Mouse (Mus musculus): ENCODE data around the gene S100a6. TPM values are rescaled to one million over a fixed set of nuclear protein-coding genes. Genes with fewer than 3 reads are reported as not detected.
A peak's percentile ranks its signal among the peaks of the same experiment; 100 is the strongest.

Gene S100a6
- polyA plus RNA-seq, 1 experiment from 2014 or later: 46.9 TPM

DNA sequence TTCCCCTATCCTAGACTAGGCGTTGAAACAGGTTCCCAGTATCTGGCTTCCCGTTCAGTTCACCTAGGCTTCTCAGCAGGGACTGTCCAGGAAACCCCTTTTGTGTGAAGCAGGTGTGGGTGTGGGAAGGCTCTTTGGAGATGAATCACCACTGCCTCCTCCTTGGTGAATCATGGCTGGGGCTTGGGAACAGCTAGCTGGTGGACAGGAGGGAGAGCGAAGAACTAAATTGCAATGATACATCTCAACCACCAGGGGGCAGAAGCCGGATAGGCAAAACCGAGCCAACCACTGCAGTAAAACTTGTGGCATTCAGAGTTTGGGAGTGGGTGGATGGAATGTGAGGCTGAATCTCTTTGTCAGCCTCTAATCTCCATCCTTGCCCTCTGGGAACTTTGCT is 27.1 kb upstream of the S100a6 start:
- Histone ChIP-seq H3K27ac (no peak overlapping the region), H3K4me3 (replicated peaks; ENCODE audit: low read length) (no peak overlapping the region), H3K36me3 (replicated peaks; ENCODE audit: control insufficient read depth, insufficient read depth) (no peaks in the 10 kb centered on the region), H3K27me3 (ENCODE audit: control insufficient read depth, insufficient read depth, low read length) (no peaks in the 10 kb centered on the region), H3K9me3 (ENCODE audit: control insufficient read depth, low read length) (no peaks in the 10 kb centered on the region), H3K4me1 (replicated peaks; ENCODE audit: control insufficient read depth, insufficient read depth, low read length) (no peaks in the 10 kb centered on the region), H3K4me2 (replicated peaks) (no peak overlapping the region), H3K9ac (no peak overlapping the region)
- DNase-seq (ENCODE audit: low spot score) (peak; percentile 75), ATAC-seq (ENCODE audit: low FRiP score) (no peak)
- 37% methylated on average over 5 of the region's 5 CpGs for WGBS

DNA sequence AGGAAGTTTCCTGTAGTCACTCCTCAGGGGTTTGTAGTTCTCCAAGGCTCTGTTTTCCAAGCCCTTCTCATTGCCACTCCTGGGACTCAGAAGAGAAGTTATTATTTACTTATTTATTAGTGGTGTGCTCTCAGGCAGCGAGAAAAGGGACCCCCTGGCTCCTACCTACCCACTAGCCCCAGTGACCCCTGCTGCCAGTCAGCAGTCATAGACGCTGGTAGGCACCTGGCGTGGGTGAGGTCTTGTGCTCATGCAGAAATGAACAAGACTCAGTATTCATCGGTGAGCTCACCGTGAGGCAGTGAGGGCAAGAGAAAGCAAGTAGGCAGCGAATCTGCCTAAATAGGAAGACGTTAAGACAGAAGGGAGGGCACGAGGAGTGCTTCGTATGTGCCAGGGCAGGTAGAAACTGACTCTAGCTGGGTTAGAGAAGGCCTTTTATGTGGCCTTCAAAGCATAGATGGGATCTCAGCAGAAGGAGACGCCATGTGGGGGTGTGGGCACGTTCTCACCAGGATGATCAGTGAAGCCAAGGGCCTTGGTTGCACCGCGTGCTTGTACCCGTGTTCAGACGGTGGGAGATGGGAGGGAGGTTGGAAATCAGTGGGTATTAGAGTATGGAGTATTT is 26.6 kb upstream of the S100a6 start:
- Histone ChIP-seq H3K36me3 (replicated peaks; ENCODE audit: control insufficient read depth, insufficient read depth) (no peaks in the 10 kb centered on the region), H3K27me3 (ENCODE audit: control insufficient read depth, insufficient read depth, low read length) (no peaks in the 10 kb centered on the region), H3K4me1 (replicated peaks; ENCODE audit: control insufficient read depth, insufficient read depth, low read length) (no peaks in the 10 kb centered on the region), H3K4me2 (replicated peaks) (no peak overlapping the region), H3K4me3 (replicated peaks; ENCODE audit: low read length) (no peak overlapping the region), H3K27ac (no peak overlapping the region), H3K9ac (no peak overlapping the region), H3K9me3 (ENCODE audit: control insufficient read depth, low read length) (no peaks in the 10 kb centered on the region)
- DNase-seq (ENCODE audit: low spot score) (no peak), ATAC-seq (ENCODE audit: low FRiP score) (no peak)
- 86% methylated on average over 15 of the region's 15 CpGs for WGBS

DNA sequence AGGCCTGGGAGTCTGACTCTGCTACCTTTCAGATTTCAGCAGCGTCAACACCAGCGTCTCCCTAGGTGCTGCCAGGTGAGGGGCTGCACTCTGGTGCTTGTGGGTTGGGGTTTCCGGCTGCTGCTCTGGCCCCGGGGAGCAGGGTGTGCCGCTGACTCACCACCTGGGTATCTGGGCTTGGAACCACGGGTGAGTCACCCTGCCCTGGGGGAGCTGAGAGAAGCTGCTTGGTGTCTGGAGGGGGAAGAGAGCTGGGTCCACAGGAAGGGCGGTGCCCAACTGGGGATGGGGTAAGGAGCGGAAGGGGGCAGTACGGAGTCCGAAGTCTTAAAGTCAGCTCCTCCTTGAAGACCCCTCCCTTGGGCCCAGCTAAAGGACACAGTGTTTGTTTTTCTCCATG is 25.8 kb upstream of the S100a6 start:
- Histone ChIP-seq H3K4me2 (replicated peaks) (no peak overlapping the region), H3K9ac (no peak overlapping the region), H3K36me3 (replicated peaks; ENCODE audit: control insufficient read depth, insufficient read depth) (no peaks in the 10 kb centered on the region), H3K4me1 (replicated peaks; ENCODE audit: control insufficient read depth, insufficient read depth, low read length) (no peaks in the 10 kb centered on the region), H3K27me3 (ENCODE audit: control insufficient read depth, insufficient read depth, low read length) (no peaks in the 10 kb centered on the region), H3K4me3 (replicated peaks; ENCODE audit: low read length) (no peak overlapping the region), H3K9me3 (ENCODE audit: control insufficient read depth, low read length) (no peaks in the 10 kb centered on the region), H3K27ac (no peak overlapping the region)
- ATAC-seq (ENCODE audit: low FRiP score) (no peak), DNase-seq (ENCODE audit: low spot score) (no peak)
- WGBS: 76% methylated on average over 10 of the region's 10 CpGs

DNA sequence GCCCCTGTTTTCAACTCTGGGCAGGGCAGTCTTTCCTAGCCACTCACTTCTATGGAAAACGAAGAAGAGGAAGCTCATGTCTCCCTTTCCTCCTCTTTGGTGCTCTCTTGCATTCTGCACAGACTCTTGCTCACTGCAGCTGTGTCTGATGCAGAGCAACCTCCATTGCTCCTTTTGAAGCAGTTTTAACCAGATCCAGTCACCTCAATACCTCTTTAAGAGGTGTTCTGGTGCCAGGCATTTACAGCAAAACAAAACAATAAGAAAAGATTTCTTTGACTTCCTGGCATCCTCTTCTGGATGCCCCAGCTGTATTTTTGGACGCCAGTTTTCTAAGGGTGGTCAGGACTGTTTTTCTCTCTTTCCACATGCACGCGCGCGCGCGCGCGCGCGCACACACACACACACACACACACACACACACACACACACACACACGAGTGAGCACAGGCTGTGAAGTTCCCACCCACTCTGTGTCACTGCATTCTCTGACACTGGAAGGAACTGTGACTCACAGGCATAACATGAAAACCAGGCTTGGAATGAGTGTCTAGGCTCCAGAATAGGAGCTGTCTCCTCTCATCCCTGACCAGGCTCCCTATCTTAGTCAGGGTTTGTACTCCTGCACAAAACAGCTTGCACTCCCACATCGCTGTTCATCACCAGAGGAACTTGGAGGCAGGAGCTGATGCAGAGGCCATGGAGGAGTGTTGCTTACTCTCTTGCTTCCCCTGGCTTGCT is 25.2 kb upstream of the S100a6 start:
- no peak overlapping the region for H3K9ac ChIP-seq
- no peak overlapping the region for H3K27ac ChIP-seq
- no peaks in the 10 kb centered on the region for H3K27me3 ChIP-seq (ENCODE audit: control insufficient read depth, insufficient read depth, low read length)
- DNase-seq (ENCODE audit: low spot score) (no peak), ATAC-seq (ENCODE audit: low FRiP score) (no peak)
- no peaks in the 10 kb centered on the region for H3K9me3 ChIP-seq (ENCODE audit: control insufficient read depth, low read length)
- WGBS: 94% methylated on average over 14 of the region's 14 CpGs
- H3K4me3 ChIP-seq (replicated peaks; ENCODE audit: low read length): no peak overlapping the region
- H3K4me1 ChIP-seq (replicated peaks; ENCODE audit: control insufficient read depth, insufficient read depth, low read length): no peaks in the 10 kb centered on the region
- no peaks in the 10 kb centered on the region for H3K36me3 ChIP-seq (replicated peaks; ENCODE audit: control insufficient read depth, insufficient read depth)
- H3K4me2 ChIP-seq (replicated peaks): no peak overlapping the region

DNA sequence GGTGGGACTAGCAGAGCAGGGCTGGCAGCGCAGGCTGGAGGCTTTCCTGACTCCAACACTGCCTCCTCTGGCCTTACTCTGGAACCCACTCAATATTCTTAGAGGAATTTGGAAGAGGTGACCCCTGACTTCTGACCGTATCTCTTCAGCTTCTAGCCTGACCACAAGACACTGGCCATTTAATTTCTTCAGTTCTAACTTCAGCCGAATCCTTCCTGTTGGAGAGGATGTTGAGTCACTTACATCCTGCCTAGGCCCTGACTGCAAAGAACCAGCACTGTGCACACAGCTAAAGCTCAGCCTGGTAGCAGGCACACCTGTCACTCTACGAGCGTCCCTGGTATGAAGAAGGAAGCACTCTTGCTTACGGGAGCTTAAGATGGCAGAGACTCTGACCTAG is 23.3 kb upstream of the S100a6 start:
- H3K9me3 ChIP-seq (ENCODE audit: control insufficient read depth, low read length): no peaks in the 10 kb centered on the region
- no peaks in the 10 kb centered on the region for H3K4me1 ChIP-seq (replicated peaks; ENCODE audit: control insufficient read depth, insufficient read depth, low read length)
- no peak overlapping the region for H3K4me2 ChIP-seq (replicated peaks)
- no peaks in the 10 kb centered on the region for H3K36me3 ChIP-seq (replicated peaks; ENCODE audit: control insufficient read depth, insufficient read depth)
- no peak overlapping the region for H3K9ac ChIP-seq
- ATAC-seq (ENCODE audit: low FRiP score): no peak
- H3K4me3 ChIP-seq (replicated peaks; ENCODE audit: low read length): no peak overlapping the region
- DNase-seq (ENCODE audit: low spot score): no peak
- 89% methylated on average over 6 of the region's 6 CpGs for WGBS
- H3K27me3 ChIP-seq (ENCODE audit: control insufficient read depth, insufficient read depth, low read length): no peaks in the 10 kb centered on the region
- H3K27ac ChIP-seq: no peak overlapping the region

DNA sequence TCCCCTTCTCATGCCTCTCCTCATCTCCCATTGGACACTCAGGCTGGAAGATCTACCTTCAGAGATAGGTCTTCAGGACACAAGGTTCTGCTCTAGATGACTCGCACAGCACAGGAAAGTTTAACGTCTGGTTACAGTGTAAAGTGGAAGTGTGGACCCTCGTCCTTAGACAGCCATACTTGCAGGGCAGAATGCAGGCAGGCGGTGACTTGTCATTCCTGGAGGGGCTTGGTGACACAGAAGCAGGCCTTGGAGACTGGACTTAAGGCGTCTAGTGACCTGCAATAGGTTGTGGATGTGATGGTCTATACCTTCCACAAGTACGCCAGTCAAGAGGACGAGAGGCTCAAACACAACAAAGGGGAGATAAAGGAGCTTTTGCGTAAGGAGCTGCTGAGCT is 22.7 kb upstream of the S100a6 start, which contains the start of gene S100a2:
Gene S100a2, plus strand, starts transcription at position 301 of the 400 bp plus-strand sequence.
- no peak for DNase-seq (ENCODE audit: low spot score)
- ATAC-seq (ENCODE audit: low FRiP score): no peak
- 91% methylated on average over 8 of the region's 8 CpGs for WGBS

DNA sequence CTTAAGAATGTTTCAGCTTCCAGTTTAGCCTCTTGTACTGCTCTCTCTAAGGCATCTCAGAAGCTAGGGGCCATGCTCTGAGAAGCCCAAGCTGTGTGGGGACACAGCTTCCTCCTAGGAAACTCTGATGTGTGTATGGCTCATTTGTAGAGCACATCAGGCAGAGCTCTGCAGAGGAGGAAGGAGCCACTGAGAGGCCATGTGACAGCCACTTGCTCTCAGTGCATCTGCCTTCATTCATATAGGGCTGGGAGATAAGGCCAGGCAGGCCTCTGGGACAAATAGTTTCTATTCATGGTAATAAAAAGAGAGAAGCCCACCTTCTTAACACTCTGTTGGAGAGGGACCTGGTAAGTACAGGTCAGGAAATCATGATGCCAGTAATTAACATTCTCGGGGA is 18.2 kb upstream of the S100a6 start:
- no peaks in the 10 kb centered on the region for H3K9me3 ChIP-seq (ENCODE audit: control insufficient read depth, low read length)
- no peaks in the 10 kb centered on the region for H3K36me3 ChIP-seq (replicated peaks; ENCODE audit: control insufficient read depth, insufficient read depth)
- WGBS: 94% methylated on average over 1 of the region's 1 CpGs

More for the DNA sequence above, 22.7 kb upstream of the S100a6 start, which contains the start of gene S100a2:
- H3K27ac ChIP-seq: no peak within 1 kb of the TSS
- no peaks in the 10 kb centered on the region for H3K36me3 ChIP-seq (replicated peaks; ENCODE audit: control insufficient read depth, insufficient read depth)
- H3K4me3 ChIP-seq (replicated peaks; ENCODE audit: low read length): no peak within 1 kb of the TSS
- H3K9ac ChIP-seq: no peak within 1 kb of the TSS
- no peak within 1 kb of the TSS for H3K4me2 ChIP-seq (replicated peaks)
- no peaks in the 10 kb centered on the region for H3K4me1 ChIP-seq (replicated peaks; ENCODE audit: control insufficient read depth, insufficient read depth, low read length)
- H3K27me3 ChIP-seq (ENCODE audit: control insufficient read depth, insufficient read depth, low read length): no peaks in the 10 kb centered on the region
- H3K9me3 ChIP-seq (ENCODE audit: control insufficient read depth, low read length): no peaks in the 10 kb centered on the region

DNA sequence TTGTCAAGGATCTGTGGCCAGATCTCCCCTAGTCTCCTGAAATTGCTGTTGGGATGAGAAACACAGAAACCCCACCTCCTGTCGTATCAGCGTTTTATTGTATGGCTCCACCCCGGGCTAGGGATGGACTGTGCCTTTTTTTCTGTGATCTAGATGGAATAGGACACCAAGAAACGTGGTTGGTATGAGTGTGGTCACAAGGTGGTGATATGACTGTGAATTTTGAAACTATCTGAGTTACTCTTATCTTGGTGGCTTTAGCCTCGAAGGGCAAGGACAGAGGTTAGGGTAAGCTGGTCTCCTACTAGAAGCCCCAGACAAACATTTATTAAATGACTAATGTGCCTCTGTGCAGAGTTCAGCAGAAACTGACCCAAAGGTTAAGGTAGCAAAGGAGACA is 17.1 kb upstream of the S100a6 start:
- ATAC-seq (ENCODE audit: low FRiP score) (no peak), DNase-seq (ENCODE audit: low spot score) (no peak)
- H3K9me3 ChIP-seq (ENCODE audit: control insufficient read depth, low read length): no peaks in the 10 kb centered on the region
- no peaks in the 10 kb centered on the region for H3K36me3 ChIP-seq (replicated peaks; ENCODE audit: control insufficient read depth, insufficient read depth)
- H3K27me3 ChIP-seq (ENCODE audit: control insufficient read depth, insufficient read depth, low read length): no peaks in the 10 kb centered on the region
- H3K9ac ChIP-seq: no peak overlapping the region
- whole genome bisulfite sequencing: 75% methylated on average over 5 of the region's 5 CpGs
- H3K27ac ChIP-seq: no peak overlapping the region
- H3K4me2 ChIP-seq (replicated peaks): no peak overlapping the region
- H3K4me3 ChIP-seq (replicated peaks; ENCODE audit: low read length): no peak overlapping the region
- no peaks in the 10 kb centered on the region for H3K4me1 ChIP-seq (replicated peaks; ENCODE audit: control insufficient read depth, insufficient read depth, low read length)

More for the DNA sequence above, 18.2 kb upstream of the S100a6 start:
- Histone ChIP-seq H3K4me2 (replicated peaks) (no peak overlapping the region), H3K4me1 (replicated peaks; ENCODE audit: control insufficient read depth, insufficient read depth, low read length) (no peaks in the 10 kb centered on the region), H3K27ac (no peak overlapping the region), H3K27me3 (ENCODE audit: control insufficient read depth, insufficient read depth, low read length) (no peaks in the 10 kb centered on the region), H3K9ac (no peak overlapping the region), H3K4me3 (replicated peaks; ENCODE audit: low read length) (no peak overlapping the region)
- DNase-seq (ENCODE audit: low spot score) (no peak), ATAC-seq (ENCODE audit: low FRiP score) (no peak)

DNA sequence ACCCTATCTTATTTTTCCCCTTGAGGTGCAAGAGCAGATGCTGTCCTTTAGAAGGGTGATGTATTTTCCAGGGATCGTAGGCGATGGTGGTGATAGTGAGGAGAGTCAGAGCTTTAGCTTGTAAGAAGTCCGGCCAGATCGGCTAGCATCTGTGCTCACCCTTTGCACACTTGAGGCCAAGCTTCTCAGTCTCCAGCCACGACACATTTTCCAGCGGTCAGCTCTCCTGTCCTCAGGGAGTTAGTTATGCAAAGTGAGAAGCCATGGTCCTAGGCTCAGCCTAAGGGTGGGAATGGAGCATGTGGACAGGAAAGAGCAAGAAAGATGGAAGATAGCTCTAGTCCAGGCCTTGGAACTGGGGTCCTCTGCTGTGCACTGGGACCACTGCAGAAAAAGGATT is 15.9 kb upstream of the S100a6 start:
- no peak overlapping the region for H3K4me2 ChIP-seq (replicated peaks)
- no peaks in the 10 kb centered on the region for H3K4me1 ChIP-seq (replicated peaks; ENCODE audit: control insufficient read depth, insufficient read depth, low read length)
- H3K4me3 ChIP-seq (replicated peaks; ENCODE audit: low read length): no peak overlapping the region
- ATAC-seq (ENCODE audit: low FRiP score) (no peak), DNase-seq (ENCODE audit: low spot score) (no peak)
- 89% methylated on average over 6 of the region's 6 CpGs for WGBS
- H3K27ac ChIP-seq: no peak overlapping the region
- no peaks in the 10 kb centered on the region for H3K27me3 ChIP-seq (ENCODE audit: control insufficient read depth, insufficient read depth, low read length)
- no peaks in the 10 kb centered on the region for H3K9me3 ChIP-seq (ENCODE audit: control insufficient read depth, low read length)
- H3K36me3 ChIP-seq (replicated peaks; ENCODE audit: control insufficient read depth, insufficient read depth): no peaks in the 10 kb centered on the region
- H3K9ac ChIP-seq: no peak overlapping the region
